Mouse (Mus musculus): Measurements from ENCODE around the gene Vgll4.

The Vgll4 gene

GRCm38 (mm10) chr6:114920523-114921445, 49.0 kb downstream of the Vgll4 start:
- in situ Hi-C loops (cut with MseI, MboI): loop anchor here in 1 of 2 experiments (10.0 kb wide), 1 partner anchor 186 kb away; no protein-coding TSS in a partner anchor

DNA sequence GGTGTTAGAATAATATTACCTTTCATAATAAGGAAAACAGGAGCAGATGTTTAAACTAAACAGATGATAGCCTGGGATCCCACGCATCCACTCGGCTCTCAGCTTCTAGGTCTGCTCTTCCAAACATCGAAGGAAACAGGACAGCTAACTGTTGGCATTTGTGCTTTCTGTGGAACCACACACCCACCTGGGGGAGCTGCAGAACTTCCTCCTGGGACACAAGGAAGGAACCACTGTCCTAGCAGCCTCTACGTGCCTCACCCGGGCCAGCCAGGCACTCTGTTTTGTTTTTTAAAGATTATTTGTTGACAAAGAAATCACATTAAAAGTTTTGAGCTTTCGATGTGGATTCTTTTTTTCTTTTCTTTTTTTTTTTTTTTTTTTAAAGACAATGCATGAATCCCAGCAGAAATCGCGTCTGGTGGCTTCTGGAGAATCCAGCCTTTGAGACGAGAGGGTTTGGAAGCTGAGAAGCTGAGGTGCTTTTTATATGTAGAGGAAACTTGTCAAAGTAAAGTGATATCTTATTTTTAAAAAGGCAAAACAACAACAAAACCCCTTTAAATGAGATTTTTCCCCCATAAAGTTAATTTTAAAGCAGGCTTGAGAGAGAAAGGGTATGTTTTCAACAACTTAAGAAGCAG, 50.0 kb downstream of the Vgll4 start:
- in situ Hi-C loops (cut with MseI, MboI): loop anchor here in 1 of 2 experiments (10.0 kb wide), 1 partner anchor 185 kb away; no protein-coding TSS in a partner anchor

GRCm38 (mm10) chr6:114918994-114919393, 50.8 kb downstream of the Vgll4 start:
- in situ Hi-C loops (cut with MseI, MboI): no loop called here

- in situ Hi-C loops (cut with MseI, MboI): no loop called here
Observed at GRCm38 (mm10) chr6:114917770-114918635, 51.8 kb downstream of the Vgll4 start.

DNA sequence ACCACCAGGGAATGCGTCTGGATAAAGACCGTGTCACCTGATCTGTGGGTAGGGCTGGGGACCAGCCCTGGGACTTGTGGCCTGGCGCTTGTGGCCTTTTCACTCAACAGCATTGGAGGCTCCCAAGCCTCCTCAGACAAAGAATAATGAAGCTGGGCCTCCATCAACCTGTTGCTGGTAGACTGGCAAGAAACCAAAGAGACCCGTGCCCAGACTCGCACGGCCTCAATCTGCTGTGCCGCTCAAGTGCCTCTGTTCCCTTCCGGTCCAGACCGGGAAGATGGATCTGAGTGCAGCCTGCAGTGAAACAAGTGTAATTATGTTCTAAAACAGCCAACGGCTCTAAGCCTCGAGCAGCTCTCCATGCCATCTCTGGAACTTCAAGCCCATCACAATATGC, 52.7 kb downstream of the Vgll4 start:
- in situ Hi-C loops (cut with MseI, MboI): no loop called here

DNA sequence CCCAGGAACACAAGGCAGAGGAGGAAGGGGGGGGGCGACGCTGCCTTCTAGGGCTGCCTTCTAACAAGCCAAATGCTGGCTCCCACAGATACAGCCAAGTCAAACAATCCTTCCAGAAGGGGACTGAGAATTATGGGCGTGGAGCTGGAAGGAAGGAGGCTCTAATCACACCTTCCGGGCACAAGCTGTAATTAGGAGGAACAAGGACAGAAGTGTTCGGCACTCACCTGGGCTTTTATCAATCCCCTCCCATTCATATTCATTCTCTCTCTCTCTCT, 53.1 kb downstream of the Vgll4 start:
- in situ Hi-C loops (cut with MseI, MboI): no loop called here

- in situ Hi-C loops (cut with MseI, MboI): no loop called here
Observed at GRCm38 (mm10) chr6:114915915-114916714, 53.7 kb downstream of the Vgll4 start.

GRCm38 (mm10) chr6:114914041-114914716, 55.6 kb downstream of the Vgll4 start:
- in situ Hi-C loops (cut with MseI, MboI): no loop called here

DNA sequence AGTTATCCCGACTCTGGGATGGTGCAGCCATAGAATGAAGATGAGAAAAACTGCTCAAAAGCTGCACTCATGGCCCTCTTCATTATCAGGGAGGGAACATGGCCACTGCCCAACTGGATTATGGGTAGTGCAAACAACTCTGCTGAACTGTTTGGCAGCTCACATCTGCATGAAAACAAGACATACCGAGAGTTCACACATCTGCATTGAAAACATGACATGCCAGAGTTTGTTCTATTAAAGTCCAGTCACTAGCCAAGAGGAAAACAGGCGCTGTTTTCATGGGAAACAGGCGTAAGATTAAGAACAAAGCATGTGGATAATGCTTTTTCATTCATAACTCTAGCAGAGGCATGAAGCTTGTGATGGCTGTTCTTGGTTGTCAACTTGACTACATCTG, 56.7 kb downstream of the Vgll4 start:
- in situ Hi-C loops (cut with MseI, MboI): no loop called here

GRCm38 (mm10) chr6:114911540-114911939, 58.3 kb downstream of the Vgll4 start:
- in situ Hi-C loops (cut with MseI, MboI): no loop called here

- in situ Hi-C loops (cut with MseI, MboI): no loop called here
Observed at GRCm38 (mm10) chr6:114909801-114910200, 60.0 kb downstream of the Vgll4 start.

DNA sequence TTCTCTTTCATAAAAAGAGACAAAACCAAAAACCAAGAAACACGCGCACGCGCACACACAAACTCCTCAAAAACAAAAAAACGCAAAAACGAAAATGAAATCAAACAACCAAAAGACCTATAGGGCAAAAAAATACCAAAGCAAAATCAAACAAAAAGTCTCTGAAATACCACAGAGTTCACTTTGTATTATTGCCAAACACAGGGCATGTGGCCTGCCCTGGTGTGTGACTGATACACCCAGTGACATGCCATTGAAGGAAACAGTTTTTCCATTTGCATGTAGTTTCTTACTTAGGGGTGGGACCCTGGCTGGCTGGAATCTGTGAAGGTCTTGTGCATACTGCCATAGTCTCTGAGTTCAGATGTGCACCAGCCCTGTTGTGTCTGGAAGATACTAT, 62.3 kb downstream of the Vgll4 start:
- in situ Hi-C loops (cut with MseI, MboI): no loop called here

GRCm38 (mm10) chr6:114906209-114906608, 63.6 kb downstream of the Vgll4 start:
- in situ Hi-C loops (cut with MseI, MboI): no loop called here

DNA sequence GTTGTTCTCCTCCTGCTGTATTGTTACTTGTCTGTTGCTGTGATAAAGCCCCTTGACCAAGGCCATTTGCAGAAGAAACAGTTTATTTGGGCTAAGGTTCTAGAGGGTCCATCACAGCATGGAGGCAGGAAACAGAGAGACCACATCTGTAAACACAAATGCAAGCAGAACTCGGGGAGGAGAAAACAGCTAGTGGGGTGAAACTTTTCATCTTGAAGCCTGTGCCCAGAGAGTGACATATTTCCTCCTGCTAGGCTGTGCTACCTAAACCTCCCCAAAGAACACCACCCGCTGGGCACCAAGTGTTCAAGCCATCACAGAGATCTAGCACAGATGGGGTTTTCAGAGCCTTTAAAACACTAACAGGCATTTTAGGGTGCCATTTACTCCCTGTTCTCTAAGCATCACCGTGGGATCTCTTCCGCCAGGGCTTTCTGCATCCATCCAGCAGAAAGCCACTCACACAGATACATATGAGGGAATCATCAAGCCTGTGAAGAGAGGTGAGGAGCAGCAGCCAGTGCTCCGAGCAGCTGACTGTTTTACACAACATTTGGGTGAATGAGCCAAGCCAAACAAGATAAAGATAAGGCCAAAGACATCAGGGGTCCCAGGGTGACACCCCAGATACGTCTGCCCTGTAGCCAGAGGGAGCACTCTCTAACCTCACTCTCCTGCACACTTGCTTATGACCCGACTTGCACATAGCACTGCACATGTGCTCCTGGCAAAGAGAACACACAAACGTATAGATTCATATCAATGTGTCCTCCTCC, 64.4 kb downstream of the Vgll4 start:
- in situ Hi-C loops (cut with MseI, MboI): no loop called here

DNA sequence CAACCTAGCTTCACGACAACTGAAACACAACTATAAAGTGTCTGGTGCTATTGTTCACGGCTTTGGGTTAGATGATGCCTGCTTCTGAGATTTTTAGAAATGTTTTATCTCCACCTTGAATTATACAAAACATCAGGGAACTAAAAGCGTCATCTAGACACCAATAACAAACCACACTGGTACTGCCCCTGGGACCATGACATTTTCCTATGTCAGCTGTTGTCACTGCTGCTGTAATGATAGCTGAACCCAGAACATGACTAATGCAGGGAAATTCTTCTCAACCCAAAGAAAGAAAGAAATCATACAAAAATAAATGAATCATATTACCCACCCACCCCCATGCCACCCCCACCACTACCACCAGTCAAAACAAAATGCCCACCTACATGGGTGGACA, 65.0 kb downstream of the Vgll4 start:
- in situ Hi-C loops (cut with MseI, MboI): no loop called here

DNA sequence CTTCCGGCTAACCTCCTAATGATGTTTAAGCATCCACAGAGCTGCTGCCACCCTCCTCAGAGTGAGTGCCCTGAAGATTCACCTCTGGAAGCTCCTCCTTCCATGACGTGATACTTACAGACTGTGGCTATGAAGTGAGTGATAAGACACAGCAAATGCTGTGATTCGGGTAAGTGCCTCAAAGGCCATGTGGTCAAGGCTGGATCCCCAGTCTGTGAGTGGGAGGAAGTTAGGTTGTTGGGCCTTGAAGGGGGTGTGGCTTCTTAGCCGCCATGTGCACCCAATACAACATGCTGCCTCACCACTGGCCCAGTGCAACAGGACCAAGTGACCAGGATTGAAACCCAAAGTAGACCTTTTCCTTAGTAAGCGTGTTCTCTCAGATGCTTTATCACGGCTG, 65.6 kb downstream of the Vgll4 start:
- in situ Hi-C loops (cut with MseI, MboI): no loop called here

- in situ Hi-C loops (cut with MseI, MboI): no loop called here
Observed at GRCm38 (mm10) chr6:114901921-114902320, 67.9 kb downstream of the Vgll4 start.

GRCm38 (mm10) chr6:114901321-114901824, 68.4 kb downstream of the Vgll4 start:
- in situ Hi-C loops (cut with MseI, MboI): no loop called here

- in situ Hi-C loops (cut with MseI, MboI): no loop called here
Observed at GRCm38 (mm10) chr6:114900194-114900593, 69.6 kb downstream of the Vgll4 start.

DNA sequence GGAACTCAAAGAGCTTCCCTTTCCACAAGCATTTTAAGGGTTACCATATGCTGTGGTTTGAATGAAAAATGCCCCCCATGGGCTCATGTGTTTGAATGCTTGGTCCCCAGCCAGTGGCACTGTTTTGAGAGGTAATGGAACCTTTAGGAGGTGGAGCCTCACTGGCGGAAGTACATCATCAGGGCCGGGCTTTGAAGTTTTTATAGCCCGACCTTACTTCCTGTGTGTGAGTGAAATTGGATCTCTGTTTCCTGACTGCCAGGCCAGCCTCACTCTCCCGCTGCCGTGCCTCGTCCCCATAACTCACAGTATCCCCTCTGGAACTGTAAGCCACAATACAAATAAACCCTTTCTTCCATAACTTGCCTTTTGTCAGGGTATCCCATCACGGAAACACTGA, 70.1 kb downstream of the Vgll4 start:
- in situ Hi-C loops (cut with MseI, MboI): loop anchor here in 1 of 2 experiments (10.0 kb wide), 1 partner anchor 165 kb away; no protein-coding TSS in a partner anchor
